Comparison of ENCODE assay signal across 18 mouse cellular contexts in the genomic region with DNA sequence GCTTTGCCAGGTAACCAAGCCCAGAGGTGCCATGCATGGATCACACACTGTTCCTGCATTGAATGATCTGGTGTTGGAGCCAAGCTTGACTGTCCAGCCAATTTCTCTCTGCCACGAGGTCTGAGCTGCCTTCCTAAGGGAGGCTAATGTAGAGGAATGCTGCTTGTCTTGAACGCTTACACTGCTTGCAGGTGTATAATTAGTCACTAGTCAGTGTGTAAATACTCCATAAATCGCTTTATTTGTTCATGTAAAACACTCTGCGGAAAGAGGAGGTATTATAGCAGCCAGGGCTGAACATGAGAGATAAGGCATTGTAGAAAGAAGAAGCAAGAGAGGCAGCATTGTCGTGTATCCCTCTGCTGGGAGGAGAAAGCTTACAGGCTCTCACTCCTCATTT.
"Had no signal": no experiment of that assay in that cellular context is flagged by ENCODE, and none has a peak within 500 bp of the region (broad histone marks: within the 10 kb centered on the region; RNA-seq: fewer than 3 reads in every experiment).

No protein-coding gene starts in this region.

- H3K9me3 ChIP-seq: limb, embryonic 15.5 days; lung, embryonic 15.5 days; midbrain, embryonic 10.5 days; neural tube, embryonic 15.5 days had no signal

- H3K27me3 ChIP-seq: limb, embryonic 15.5 days; lung, embryonic 15.5 days; neural tube, embryonic 15.5 days had no signal

- H3K27ac ChIP-seq: hindbrain, embryonic 14.5 days; kidney, postnatal 0 days; limb, embryonic 15.5 days; liver, embryonic 14.5 days; lung, embryonic 15.5 days; midbrain, embryonic 10.5 days; neural tube, embryonic 15.5 days had no signal

- H3K4me2 ChIP-seq: hindbrain, embryonic 14.5 days; limb, embryonic 15.5 days; lung, embryonic 15.5 days; neural tube, embryonic 15.5 days had no signal

- H3K4me1 ChIP-seq: limb, embryonic 15.5 days; lung, embryonic 15.5 days; midbrain, embryonic 10.5 days; neural tube, embryonic 15.5 days had no signal

- H3K4me3 ChIP-seq: limb, embryonic 15.5 days; lung, embryonic 15.5 days; midbrain, embryonic 10.5 days; myocyte; neural tube, embryonic 15.5 days had no signal

- H3K9ac ChIP-seq: hindbrain, embryonic 14.5 days; limb, embryonic 15.5 days; liver, embryonic 14.5 days; lung, embryonic 15.5 days; neural tube, embryonic 15.5 days had no signal

- H3K36me3 ChIP-seq: limb, embryonic 15.5 days; lung, embryonic 15.5 days; midbrain, embryonic 10.5 days; neural tube, embryonic 15.5 days had no signal

- DNase-seq: kidney, adult 11 months; kidney, adult 9 months; kidney, postnatal 36 days; layer of hippocampus, adult 9-11 months; layer of hippocampus, postnatal 36 days; midbrain, embryonic 14.5 days; right cerebral cortex, postnatal 4 days; spleen, adult 18-20 months; thymus, adult 18-20 months; thymus, postnatal 14 days had no signal
